Mouse (Mus musculus) intestine, embryonic 15.5 days (tissue): ENCODE measurements around the gene Tnr. TPM values are rescaled to one million over a fixed set of nuclear protein-coding genes. Genes with fewer than 3 reads are reported as not detected.
A peak's percentile ranks its signal among the peaks of the same experiment; 100 is the strongest.

ENCODE experiments used
- ATAC-seq: fragments of 200-750 bp; cut with Nextera tagmentation; 2 replicates; pipeline ENCODE4 v1.8.0; 2017; ENCODE audit warnings: moderate TSS enrichment, moderate library complexity
- H3K27ac ChIP-seq: fragments of 300-500 bp; sonication (generic); 2 replicates; pipeline ENCODE4 v1.5.1; 2015; ENCODE audit warnings: mild to moderate bottlenecking, inconsistent platforms
- H3K27me3 ChIP-seq: fragments of 300-500 bp; sonication (generic); replicated peaks from 2 replicates; pipeline ENCODE4 v1.6.1; 2015; ENCODE audit warnings: inconsistent platforms
- H3K36me3 ChIP-seq: fragments of 300-500 bp; sonication (generic); 2 replicates; pipeline ENCODE4 v1.6.1; 2015; ENCODE audit warnings: inconsistent platforms
- H3K4me1 ChIP-seq: fragments of 300-500 bp; sonication (generic); replicated peaks from 2 replicates; pipeline ENCODE4 v1.6.1; 2015; ENCODE audit warnings: inconsistent platforms
- H3K4me2 ChIP-seq: fragments of 300-500 bp; sonication (generic); replicated peaks from 2 replicates; pipeline ENCODE4 v1.6.1; 2015; ENCODE audit warnings: mild to moderate bottlenecking, inconsistent platforms
- H3K4me3 ChIP-seq: fragments of 300-500 bp; sonication (generic); replicated peaks from 2 replicates; pipeline ENCODE4 v1.5.1; 2015; ENCODE audit warnings: inconsistent platforms
- H3K9ac ChIP-seq: fragments of 300-500 bp; sonication (generic); 2 replicates; pipeline ENCODE4 v1.6.1; 2015; ENCODE audit warnings: inconsistent platforms
- H3K9me3 ChIP-seq: fragments of 300-500 bp; sonication (generic); 2 replicates; pipeline ENCODE4 v1.6.1; 2016; ENCODE audit warnings: inconsistent platforms
- WGBS: fragments of 180-500 bp; shearing (Covaris S2); methylation state at CpG from one replicate; pipeline ENCODE4 v1.1.7; 2015; 5-methylcytosine and 5-hydroxymethylcytosine counted together
- polyA plus RNA-seq: library from polyadenylated mRNA; unstranded; fragments of >200 nt; fragmentation: Nextera tagmentation; extraction: Ambion mirVana; gene quantifications from 2 replicates; pipeline ENCODE4 v1.2.1, GENCODE M21; 2015

The Tnr gene
- polyA plus RNA-seq, 1 experiment from 2014 or later, result 0.43 TPM

DNA sequence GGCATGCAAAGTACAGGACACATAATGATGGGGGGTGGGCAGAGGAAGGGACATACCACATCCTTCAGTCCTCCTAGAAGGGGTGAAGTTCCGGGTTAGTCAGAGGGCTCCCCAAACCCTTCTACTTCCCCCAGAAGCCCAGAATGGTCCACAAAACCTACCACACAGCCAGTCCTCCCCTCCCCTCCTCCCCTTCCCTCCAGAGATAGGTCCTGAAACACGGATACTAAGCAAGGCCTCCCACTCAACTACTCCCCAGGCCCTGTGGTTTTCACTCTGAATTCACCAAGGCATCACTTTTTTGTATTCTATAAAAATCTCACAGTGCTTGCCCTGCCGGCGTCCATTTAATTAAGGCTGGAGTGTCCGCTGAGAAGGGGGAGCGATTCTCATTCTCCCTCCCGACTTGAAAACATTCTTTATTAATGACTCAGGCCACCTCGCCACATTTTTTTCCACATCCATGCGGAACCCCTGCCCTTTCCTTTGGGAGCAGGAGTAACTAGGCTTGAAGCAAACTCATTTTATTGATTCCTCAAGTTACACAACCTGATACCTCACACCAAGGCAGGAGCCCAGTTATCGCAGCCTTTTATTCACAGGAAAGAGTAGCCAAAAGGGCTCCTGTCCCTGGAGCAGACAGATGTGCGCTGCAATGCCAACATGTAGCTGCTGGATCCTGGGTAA lies 134.4 kb downstream of the Tnr start:
- H3K27ac ChIP-seq, result no peak overlapping the region
- no peak for ATAC-seq
- no peaks in the 10 kb centered on the region for H3K9me3 ChIP-seq
- H3K4me3 ChIP-seq, result no peak overlapping the region
- no peaks in the 10 kb centered on the region for H3K27me3 ChIP-seq
- no peaks in the 10 kb centered on the region for H3K36me3 ChIP-seq
- no peaks in the 10 kb centered on the region for H3K4me1 ChIP-seq
- H3K4me2 ChIP-seq, result no peak overlapping the region
- WGBS, result 58% methylated on average over 11 of the region's 11 CpGs
- no peak overlapping the region for H3K9ac ChIP-seq

DNA sequence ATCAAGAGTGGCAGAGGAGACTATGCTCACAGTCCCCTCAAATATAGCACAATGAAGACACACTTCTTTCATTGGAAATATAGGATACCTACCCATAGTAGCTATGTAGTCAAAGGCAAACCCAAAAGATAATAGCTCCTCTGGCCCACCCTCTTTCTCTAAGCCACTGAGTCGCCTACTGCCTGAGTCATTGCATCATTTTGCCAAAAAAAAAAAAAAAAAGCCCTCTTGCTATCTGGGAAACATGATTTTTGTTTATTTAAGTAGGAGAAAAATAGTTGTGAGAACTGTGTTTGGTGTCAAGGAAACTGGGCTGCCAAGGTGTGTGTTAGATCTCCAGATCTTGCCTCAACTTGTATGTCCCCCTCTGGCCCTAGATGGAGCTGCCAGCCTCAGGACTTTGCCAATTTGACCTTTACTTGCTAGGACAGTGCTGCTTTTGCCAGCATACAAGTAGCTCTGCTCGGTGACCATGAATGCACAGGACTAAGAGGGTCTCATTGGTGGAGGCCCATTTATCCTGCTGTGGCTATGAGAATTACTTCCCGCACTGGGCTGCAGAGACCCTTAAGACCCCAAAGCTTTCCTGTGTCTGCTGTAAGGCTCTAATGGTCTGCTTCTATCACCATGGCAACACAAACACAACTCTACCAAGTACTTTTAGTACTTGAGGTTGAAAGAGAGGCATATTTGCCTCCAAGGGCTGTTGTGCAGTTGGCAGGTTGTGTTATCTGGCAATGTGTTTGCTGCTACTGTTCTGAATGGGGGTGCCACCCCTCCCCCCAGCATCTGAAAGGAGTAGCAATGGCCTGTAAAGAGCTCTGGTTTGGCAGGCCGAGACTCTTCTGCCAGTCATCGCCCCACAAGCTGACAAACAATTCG lies 137.3 kb downstream of the Tnr start:
- no peak overlapping the region for H3K27ac ChIP-seq
- H3K9ac ChIP-seq, result no peak overlapping the region
- no peak for ATAC-seq
- no peaks in the 10 kb centered on the region for H3K9me3 ChIP-seq
- no peaks in the 10 kb centered on the region for H3K27me3 ChIP-seq
- no peak overlapping the region for H3K4me3 ChIP-seq
- WGBS, result 58% methylated on average over 6 of the region's 6 CpGs
- no peaks in the 10 kb centered on the region for H3K4me1 ChIP-seq
- H3K36me3 ChIP-seq, result no peaks in the 10 kb centered on the region
- H3K4me2 ChIP-seq, result no peak overlapping the region

DNA sequence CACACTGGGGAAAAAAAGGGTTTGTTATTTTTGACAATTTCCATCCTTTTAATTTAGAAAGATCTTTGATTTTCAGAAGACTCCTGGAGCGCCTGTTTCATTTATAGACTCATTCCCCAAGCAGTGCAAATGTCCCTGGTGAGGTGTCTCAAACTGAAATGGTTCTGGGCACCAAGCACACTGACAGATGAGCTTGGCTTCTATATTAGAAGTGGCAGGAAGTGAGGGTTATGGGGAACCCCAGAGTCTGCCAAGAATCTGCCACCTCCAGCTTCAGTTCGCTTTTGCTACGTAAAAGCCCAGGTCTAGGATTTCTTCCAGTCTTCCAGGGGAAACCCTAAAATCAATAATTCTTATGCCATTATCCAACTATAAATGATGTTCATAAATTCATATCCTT lies 140.9 kb downstream of the Tnr start:
- no peak overlapping the region for H3K4me2 ChIP-seq
- H3K9me3 ChIP-seq, result no peaks in the 10 kb centered on the region
- H3K27me3 ChIP-seq, result no peaks in the 10 kb centered on the region
- WGBS, result 78% methylated on average over 3 of the region's 3 CpGs
- no peaks in the 10 kb centered on the region for H3K36me3 ChIP-seq
- no peak for ATAC-seq
- H3K27ac ChIP-seq, result no peak overlapping the region
- no peak overlapping the region for H3K4me3 ChIP-seq
- no peaks in the 10 kb centered on the region for H3K4me1 ChIP-seq
- no peak overlapping the region for H3K9ac ChIP-seq

DNA sequence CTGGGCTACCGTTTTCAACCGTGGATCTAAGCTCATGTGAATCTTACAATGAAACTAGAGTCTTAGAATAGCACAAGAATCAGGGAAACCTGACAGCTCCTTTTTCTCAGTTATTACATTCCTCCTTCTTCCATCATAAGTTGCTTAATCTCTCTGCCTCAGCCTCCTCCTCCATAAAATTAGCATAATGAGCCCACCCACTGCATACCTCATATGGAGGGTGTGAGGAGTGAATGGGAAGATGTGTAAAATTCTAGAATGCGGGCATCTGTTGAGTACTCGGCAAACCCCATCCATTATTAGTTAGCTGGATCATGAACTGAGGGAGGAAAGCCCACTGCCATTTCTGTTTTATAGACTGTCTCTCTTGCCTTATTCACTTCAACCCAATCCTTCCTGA lies 141.4 kb downstream of the Tnr start:
- Histone ChIP-seq H3K27me3 (no peaks in the 10 kb centered on the region), H3K27ac (no peak overlapping the region), H3K9ac (no peak overlapping the region), H3K4me3 (no peak overlapping the region), H3K4me2 (no peak overlapping the region), H3K9me3 (no peaks in the 10 kb centered on the region), H3K36me3 (no peaks in the 10 kb centered on the region), H3K4me1 (no peaks in the 10 kb centered on the region)
- ATAC-seq, result no peak
- 88% methylated on average over 4 of the region's 4 CpGs for WGBS

- H3K27ac ChIP-seq, result no peak overlapping the region
- no peaks in the 10 kb centered on the region for H3K36me3 ChIP-seq
- no peaks in the 10 kb centered on the region for H3K4me1 ChIP-seq
- H3K27me3 ChIP-seq, result no peaks in the 10 kb centered on the region
- H3K9me3 ChIP-seq, result no peaks in the 10 kb centered on the region
- ATAC-seq, result peak; percentile 47
- no peak overlapping the region for H3K9ac ChIP-seq
- 38% methylated on average over 16 of the region's 16 CpGs for WGBS
- H3K4me2 ChIP-seq, result peak overlapping the region; percentile 24; the same call in 1 of the 2 replicates
- H3K4me3 ChIP-seq, result no peak overlapping the region
Measured at GRCm38 (mm10) chr1:159670629-159671150, 147.1 kb downstream of the Tnr start.

DNA sequence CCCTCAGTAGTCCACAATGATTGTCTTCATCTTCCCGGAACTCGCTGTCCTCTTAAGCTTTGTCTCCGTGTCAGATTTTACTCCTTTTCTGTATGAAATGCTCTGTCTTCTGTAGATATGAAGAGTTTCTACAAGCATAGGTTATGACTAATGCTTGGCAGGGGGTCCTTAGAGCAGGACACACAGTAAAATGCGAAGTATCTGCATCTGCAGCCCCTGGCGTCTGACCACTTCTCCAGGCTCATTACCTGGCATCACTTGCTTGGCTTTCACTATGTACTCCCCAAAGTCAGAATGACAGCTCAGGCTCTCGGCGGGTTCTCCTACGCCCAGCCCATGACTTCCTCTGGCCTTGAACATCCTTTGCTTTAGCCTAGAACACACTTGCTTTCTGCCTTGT lies 147.6 kb downstream of the Tnr start:
- Histone ChIP-seq H3K4me3 (no peak overlapping the region), H3K4me2 (0 out of 2 replicates have a peak overlapping the region, but pooled peaks have one; percentile 24), H3K4me1 (no peaks in the 10 kb centered on the region), H3K27ac (no peak overlapping the region), H3K27me3 (no peaks in the 10 kb centered on the region), H3K9ac (no peak overlapping the region), H3K36me3 (no peaks in the 10 kb centered on the region), H3K9me3 (no peaks in the 10 kb centered on the region)
- ATAC-seq, result no peak
- WGBS, result 81% methylated on average over 8 of the region's 8 CpGs

GRCm38 (mm10) chr1:159674240-159674639 lies 150.7 kb downstream of the Tnr start:
- Histone ChIP-seq H3K4me3 (no peak overlapping the region), H3K9me3 (no peaks in the 10 kb centered on the region), H3K27ac (no peak overlapping the region), H3K4me2 (no peak overlapping the region), H3K9ac (no peak overlapping the region), H3K36me3 (no peaks in the 10 kb centered on the region), H3K27me3 (no peaks in the 10 kb centered on the region), H3K4me1 (no peaks in the 10 kb centered on the region)
- ATAC-seq, result no peak
- WGBS, result 63% methylated on average over 1 of the region's 1 CpGs

- H3K9me3 ChIP-seq, result no peaks in the 10 kb centered on the region
- no peak overlapping the region for H3K4me2 ChIP-seq
- no peaks in the 10 kb centered on the region for H3K4me1 ChIP-seq
- ATAC-seq, result no peak
- WGBS, result 63% methylated on average over 4 of the region's 4 CpGs
- H3K36me3 ChIP-seq, result no peaks in the 10 kb centered on the region
- no peak overlapping the region for H3K4me3 ChIP-seq
- no peak overlapping the region for H3K9ac ChIP-seq
- no peak overlapping the region for H3K27ac ChIP-seq
- H3K27me3 ChIP-seq, result no peaks in the 10 kb centered on the region
Measured at GRCm38 (mm10) chr1:159675472-159675871, 151.9 kb downstream of the Tnr start.

GRCm38 (mm10) chr1:159678221-159678935 lies 154.8 kb downstream of the Tnr start:
- H3K9me3 ChIP-seq, result no peaks in the 10 kb centered on the region

GRCm38 (mm10) chr1:159681252-159681651 lies 157.7 kb downstream of the Tnr start:
- no peak for ATAC-seq
- Histone ChIP-seq H3K4me3 (no peak overlapping the region), H3K27ac (no peak overlapping the region), H3K27me3 (no peaks in the 10 kb centered on the region), H3K4me1 (peaks cover 4% of the 10 kb centered on the region; the same call in 1 of the 2 replicates), H3K4me2 (no peak overlapping the region), H3K36me3 (no peaks in the 10 kb centered on the region), H3K9me3 (no peaks in the 10 kb centered on the region), H3K9ac (no peak overlapping the region)
- WGBS, result 85% methylated on average over 2 of the region's 2 CpGs

More at GRCm38 (mm10) chr1:159678221-159678935, 154.8 kb downstream of the Tnr start:
- Histone ChIP-seq H3K27ac (no peak overlapping the region), H3K4me2 (no peak overlapping the region), H3K4me1 (no peaks in the 10 kb centered on the region), H3K4me3 (no peak overlapping the region), H3K36me3 (no peaks in the 10 kb centered on the region), H3K27me3 (no peaks in the 10 kb centered on the region), H3K9ac (no peak overlapping the region)
- ATAC-seq, result no peak
- WGBS, result 67% methylated on average over 10 of the region's 10 CpGs

- peak; percentile 98 for ATAC-seq
- 15% methylated on average over 9 of the region's 9 CpGs for WGBS
- Histone ChIP-seq H3K9me3 (no peaks in the 10 kb centered on the region), H3K9ac (no peak overlapping the region), H3K4me1 (peaks cover 11% of the 10 kb centered on the region), H3K36me3 (no peaks in the 10 kb centered on the region), H3K4me2 (no peak overlapping the region), H3K4me3 (no peak overlapping the region), H3K27me3 (no peaks in the 10 kb centered on the region), H3K27ac (no peak overlapping the region)
Measured at GRCm38 (mm10) chr1:159686476-159687231, 163.1 kb downstream of the Tnr start.
